Mouse (Mus musculus) embryonic fibroblast, embryonic 13.5 days (primary cell): ENCODE data around the gene Ttc41.

ENCODE experiments used
- CTCF ChIP-seq: IDR thresholded peaks from 2 replicates; pipeline ENCODE4 v1.5.1; 2011; ENCODE audit warnings: mild to moderate bottlenecking, control low read depth, low read length, moderate library complexity, borderline replicate concordance; ENCODE audit not compliant: insufficient read depth
- POLR2A ChIP-seq: IDR thresholded peaks from 2 replicates; pipeline ENCODE4 v1.6.1; 2011; ENCODE audit warnings: low read depth, mild to moderate bottlenecking, control low read depth, low read length, moderate library complexity

DNA sequence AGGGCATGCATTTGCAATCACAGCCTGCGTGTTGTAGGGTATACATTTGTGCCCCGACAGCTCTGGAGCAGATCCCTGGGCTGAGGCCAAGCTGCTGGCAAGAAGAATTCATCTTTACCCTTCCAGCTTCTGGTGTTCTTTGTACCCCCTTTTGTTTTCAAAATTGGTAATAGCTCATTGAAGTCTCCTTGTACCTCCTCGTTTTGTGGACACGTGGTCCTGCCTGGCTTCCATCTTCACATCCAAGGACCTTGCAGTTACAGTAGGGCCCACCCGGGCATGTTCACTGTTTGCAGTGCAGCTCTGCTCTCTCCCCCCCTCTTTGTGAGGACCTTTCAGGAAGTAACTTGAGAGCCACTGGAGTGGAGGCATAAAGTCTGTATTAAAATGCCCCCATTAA lies 82.6 kb downstream of the Ttc41 start:
- TF ChIP-seq CTCF (no peak), POLR2A (no peak)
